Mouse (Mus musculus) stomach, embryonic 14.5 days (tissue): ENCODE data around the gene Ppp1r9a. TPM values are rescaled to one million over a fixed set of nuclear protein-coding genes. Genes with fewer than 3 reads are reported as not detected.

Experiments used
- ATAC-seq: fragments of 200-750 bp; cut with Nextera tagmentation; 2 replicates; pipeline ENCODE4 v1.8.0; 2017; ENCODE audit warnings: low read depth, moderate TSS enrichment; ENCODE audit not compliant: insufficient number of reproducible peaks, insufficient read depth, low FRiP score
- H3K27ac ChIP-seq: fragments of 300-500 bp; sonication (generic); 2 replicates; pipeline ENCODE4 v1.5.1; 2014; ENCODE audit warnings: mild to moderate bottlenecking, low read length, moderate library complexity, mixed read lengths
- H3K27me3 ChIP-seq: fragments of 300-500 bp; sonication (generic); 2 replicates; pipeline ENCODE4 v1.6.1; 2014; ENCODE audit warnings: low read length, control low read depth, mixed read lengths; ENCODE audit not compliant: control insufficient read depth, insufficient read depth
- H3K36me3 ChIP-seq: fragments of 300-500 bp; sonication (generic); 2 replicates; pipeline ENCODE4 v1.6.1; 2014; ENCODE audit warnings: mild to moderate bottlenecking, control low read depth, low read length, moderate library complexity, mixed read lengths; ENCODE audit not compliant: control insufficient read depth, insufficient read depth
- H3K4me1 ChIP-seq: fragments of 300-500 bp; sonication (generic); 2 replicates; pipeline ENCODE4 v1.6.1; 2014; ENCODE audit warnings: low read length, control low read depth, mixed read lengths; ENCODE audit not compliant: control insufficient read depth, insufficient read depth
- H3K4me2 ChIP-seq: fragments of 300-500 bp; sonication (generic); replicated peaks from 2 replicates; pipeline ENCODE4 v1.6.1; 2014; ENCODE audit warnings: low read depth, low read length, control low read depth
- H3K4me3 ChIP-seq: fragments of 300-500 bp; sonication (generic); 2 replicates; pipeline ENCODE4 v1.5.1; 2014; ENCODE audit warnings: low read depth, low read length, control low read depth
- H3K9ac ChIP-seq: fragments of 300-500 bp; sonication (generic); replicated peaks from 2 replicates; pipeline ENCODE4 v1.6.1; 2014; ENCODE audit warnings: low read depth, mild to moderate bottlenecking, control low read depth, low read length, moderate library complexity, mixed read lengths
- H3K9me3 ChIP-seq: fragments of 300-500 bp; sonication (generic); 2 replicates; pipeline ENCODE4 v1.6.1; 2016; ENCODE audit warnings: low read depth, low read length, control low read depth; ENCODE audit not compliant: control insufficient read depth
- WGBS: fragments of 180-500 bp; shearing (Covaris S2); extraction: QIAGEN DNeasy Blood & Tissue Kit; methylation state at CpG from one replicate; pipeline ENCODE4 v1.1.7; 2014; 5-methylcytosine and 5-hydroxymethylcytosine counted together
- polyA plus RNA-seq: library from polyadenylated mRNA; unstranded; fragments of >200 nt; fragmentation: Nextera tagmentation; extraction: Ambion mirVana; gene quantifications from 2 replicates; pipeline ENCODE4 v1.2.1, GENCODE M21; 2014

Gene Ppp1r9a
- polyA plus RNA-seq, 1 experiment from 2014 or later = 36.3 TPM

- WGBS = 79% methylated on average over 6 of the region's 6 CpGs
- H3K4me1 ChIP-seq = no peaks in the 10 kb centered on the region
- no peak overlapping the region for H3K4me2 ChIP-seq
- H3K27ac ChIP-seq = no peak overlapping the region
- H3K9ac ChIP-seq = no peak overlapping the region
- H3K27me3 ChIP-seq = no peaks in the 10 kb centered on the region
- H3K36me3 ChIP-seq = no peaks in the 10 kb centered on the region; the same call in 1 of the 2 replicates
- H3K9me3 ChIP-seq = no peaks in the 10 kb centered on the region
- ATAC-seq = no peak
- no peak overlapping the region for H3K4me3 ChIP-seq
Measured at GRCm38 (mm10) chr6:5154786-5155185, 252.1 kb downstream of the Ppp1r9a start.

- ATAC-seq = peak; percentile 56; the same call in 1 of the 2 replicates
- no peaks in the 10 kb centered on the region; the same call in 1 of the 2 replicates for H3K36me3 ChIP-seq
- no peak overlapping the region for H3K4me3 ChIP-seq
- H3K4me1 ChIP-seq = no peaks in the 10 kb centered on the region
- H3K27me3 ChIP-seq = no peaks in the 10 kb centered on the region
- WGBS = 90% methylated on average over 1 of the region's 1 CpGs
- no peak overlapping the region for H3K4me2 ChIP-seq
- H3K9ac ChIP-seq = no peak overlapping the region
- H3K9me3 ChIP-seq = no peaks in the 10 kb centered on the region
- H3K27ac ChIP-seq = no peak overlapping the region
Measured at GRCm38 (mm10) chr6:5155313-5155927, 252.7 kb downstream of the Ppp1r9a start.

DNA sequence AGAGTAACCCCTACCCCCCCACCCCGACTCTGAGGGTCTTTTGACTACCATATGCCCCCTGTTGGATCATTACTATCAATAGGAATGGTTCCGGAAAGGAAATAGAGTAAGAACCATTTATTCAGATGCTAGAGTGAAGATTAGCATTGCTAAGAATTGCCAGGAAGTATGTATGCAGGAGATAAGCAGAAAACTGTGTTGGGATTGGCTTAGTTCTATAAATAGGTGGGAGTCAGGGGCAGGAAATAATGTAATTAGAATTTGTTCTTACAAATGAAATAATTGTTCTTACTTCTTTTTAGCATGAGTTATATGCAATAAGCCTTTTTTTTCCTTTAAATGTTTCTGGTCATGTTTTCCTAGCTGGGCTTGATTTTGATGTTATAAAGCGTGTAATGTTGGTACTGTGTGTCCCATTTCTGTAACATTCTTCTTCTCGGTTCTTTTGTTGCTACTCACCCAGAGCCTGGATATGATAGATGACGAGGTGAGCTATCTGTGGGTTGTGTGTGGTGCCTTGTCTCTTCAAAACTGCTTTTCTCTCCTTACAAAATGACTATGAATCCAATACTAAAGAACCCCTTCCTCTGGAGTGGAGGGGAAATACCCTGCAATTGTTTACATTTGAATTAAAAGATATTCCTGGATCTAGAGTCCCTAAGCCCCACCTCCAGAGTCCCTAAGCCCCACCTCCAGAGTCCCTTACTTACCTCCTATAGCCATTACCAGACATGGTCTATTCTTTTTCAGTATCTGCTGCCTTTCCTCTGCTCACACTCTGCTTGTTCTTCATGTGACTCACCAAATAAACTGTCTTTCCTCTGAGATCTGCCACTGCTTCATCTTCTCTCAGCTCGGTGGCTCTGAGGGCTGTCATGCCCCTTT is 254.1 kb downstream of the Ppp1r9a start:
- WGBS = 82% methylated on average over 6 of the region's 6 CpGs
- 0 out of 2 replicates have a peak, but pooled peaks cover 4% of the 10 kb centered on the region for H3K4me1 ChIP-seq
- H3K9ac ChIP-seq = no peak overlapping the region
- no peaks in the 10 kb centered on the region for H3K27me3 ChIP-seq
- H3K36me3 ChIP-seq = no peaks in the 10 kb centered on the region; the same call in 1 of the 2 replicates
- ATAC-seq = no peak
- H3K4me2 ChIP-seq = no peak overlapping the region
- H3K4me3 ChIP-seq = no peak overlapping the region
- no peaks in the 10 kb centered on the region for H3K9me3 ChIP-seq
- H3K27ac ChIP-seq = no peak overlapping the region

DNA sequence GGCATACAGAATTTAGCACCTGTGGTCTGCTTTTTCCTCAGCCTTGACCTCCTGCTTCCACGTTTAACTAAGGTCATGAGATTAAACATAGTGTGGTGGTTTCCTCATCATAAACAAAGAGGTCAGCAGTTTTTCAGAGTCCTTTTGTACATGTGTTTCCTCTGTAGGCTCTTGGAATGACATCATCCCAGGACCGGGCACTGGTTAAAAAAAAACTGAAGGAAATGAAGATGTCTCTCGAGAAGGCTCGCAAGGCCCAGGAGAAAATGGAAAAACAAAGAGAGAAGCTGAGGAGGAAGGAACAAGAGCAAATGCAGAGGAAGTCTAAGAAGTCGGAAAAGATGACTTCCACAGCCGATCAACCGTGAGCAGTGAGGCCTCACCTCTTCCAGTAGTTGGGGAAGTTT is 256.7 kb downstream of the Ppp1r9a start:
- ATAC-seq = no peak
- no peak overlapping the region for H3K4me3 ChIP-seq
- no peaks in the 10 kb centered on the region for H3K27me3 ChIP-seq
- H3K9me3 ChIP-seq = no peaks in the 10 kb centered on the region
- H3K27ac ChIP-seq = no peak overlapping the region
- no peaks in the 10 kb centered on the region; the same call in 1 of the 2 replicates for H3K36me3 ChIP-seq
- no peak overlapping the region for H3K9ac ChIP-seq
- H3K4me1 ChIP-seq = 0 out of 2 replicates have a peak, but pooled peaks cover 4% of the 10 kb centered on the region
- WGBS = 85% methylated on average over 7 of the region's 7 CpGs
- no peak overlapping the region for H3K4me2 ChIP-seq

DNA sequence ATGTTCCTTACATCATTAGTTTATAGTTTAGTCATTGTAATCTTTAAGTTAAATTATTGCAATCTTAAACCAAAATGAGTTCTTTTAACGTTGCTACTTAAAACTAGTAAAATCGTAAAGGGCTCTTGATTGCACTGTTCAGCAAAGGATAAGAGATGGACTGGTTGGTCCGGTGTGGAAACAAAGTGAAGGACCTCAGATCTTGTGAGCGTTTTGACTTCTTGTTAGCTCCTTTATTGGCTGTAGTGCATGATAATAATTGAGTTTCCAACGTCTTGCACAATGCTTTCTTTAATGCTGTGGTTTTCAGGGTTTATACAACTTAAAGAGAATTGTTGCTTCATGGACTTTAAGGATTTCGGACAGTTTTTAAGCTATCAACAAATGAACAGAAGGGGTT is 259.3 kb downstream of the Ppp1r9a start:
- H3K4me2 ChIP-seq = no peak overlapping the region
- no peak overlapping the region for H3K9ac ChIP-seq
- ATAC-seq = no peak
- no peaks in the 10 kb centered on the region for H3K27me3 ChIP-seq
- H3K36me3 ChIP-seq = no peaks in the 10 kb centered on the region; the same call in 1 of the 2 replicates
- no peak overlapping the region for H3K27ac ChIP-seq
- H3K4me3 ChIP-seq = no peak overlapping the region
- H3K4me1 ChIP-seq = 0 out of 2 replicates have a peak, but pooled peaks cover 4% of the 10 kb centered on the region
- 61% methylated on average over 6 of the region's 6 CpGs for WGBS
- H3K9me3 ChIP-seq = no peaks in the 10 kb centered on the region

DNA sequence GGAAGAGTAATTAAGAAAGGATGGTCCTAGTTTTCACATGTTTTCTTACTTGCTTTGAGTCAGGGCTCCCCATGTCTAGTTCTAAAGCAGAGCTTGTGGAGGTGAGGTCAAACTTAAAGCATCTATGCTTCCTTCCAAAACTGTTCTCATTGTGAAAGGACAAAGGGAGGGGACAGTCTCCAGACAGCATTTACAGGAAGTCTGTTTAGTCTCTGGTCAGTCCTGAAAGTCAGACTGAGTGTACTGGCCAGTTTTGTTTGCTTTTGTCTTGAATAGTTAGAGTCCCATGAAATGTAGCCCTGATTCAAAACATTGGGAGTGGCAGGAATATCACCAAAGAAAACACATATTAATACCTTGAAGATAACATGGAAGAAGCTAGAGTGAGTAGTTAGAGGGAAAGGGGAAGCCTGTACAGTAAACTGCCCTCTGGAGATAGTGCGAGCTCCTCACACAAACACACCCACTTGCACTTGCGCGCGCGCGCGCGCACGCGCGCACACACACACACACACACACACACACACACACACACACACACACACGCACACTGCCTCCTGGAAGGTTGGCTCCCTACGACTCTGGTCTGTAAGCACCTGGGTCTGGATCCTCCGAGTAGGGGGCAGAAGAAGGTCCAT is 260.9 kb downstream of the Ppp1r9a start:
- H3K36me3 ChIP-seq = no peaks in the 10 kb centered on the region; the same call in 1 of the 2 replicates
- WGBS = 96% methylated on average over 14 of the region's 14 CpGs
- no peaks in the 10 kb centered on the region for H3K27me3 ChIP-seq
- no peak for ATAC-seq
- no peaks in the 10 kb centered on the region for H3K9me3 ChIP-seq
- no peak overlapping the region for H3K4me2 ChIP-seq
- 0 out of 2 replicates have a peak, but pooled peaks cover 4% of the 10 kb centered on the region for H3K4me1 ChIP-seq
- no peak overlapping the region for H3K4me3 ChIP-seq
- H3K27ac ChIP-seq = no peak overlapping the region
- no peak overlapping the region for H3K9ac ChIP-seq

GRCm38 (mm10) chr6:5164855-5165254 is 262.1 kb downstream of the Ppp1r9a start:
- 75% methylated on average over 9 of the region's 9 CpGs for WGBS
- no peak overlapping the region for H3K4me3 ChIP-seq
- H3K4me1 ChIP-seq = 0 out of 2 replicates have a peak, but pooled peaks cover 4% of the 10 kb centered on the region
- H3K27me3 ChIP-seq = no peaks in the 10 kb centered on the region
- no peak overlapping the region for H3K9ac ChIP-seq
- H3K27ac ChIP-seq = no peak overlapping the region
- no peak overlapping the region for H3K4me2 ChIP-seq
- no peak for ATAC-seq
- no peaks in the 10 kb centered on the region for H3K9me3 ChIP-seq
- H3K36me3 ChIP-seq = no peaks in the 10 kb centered on the region; the same call in 1 of the 2 replicates

DNA sequence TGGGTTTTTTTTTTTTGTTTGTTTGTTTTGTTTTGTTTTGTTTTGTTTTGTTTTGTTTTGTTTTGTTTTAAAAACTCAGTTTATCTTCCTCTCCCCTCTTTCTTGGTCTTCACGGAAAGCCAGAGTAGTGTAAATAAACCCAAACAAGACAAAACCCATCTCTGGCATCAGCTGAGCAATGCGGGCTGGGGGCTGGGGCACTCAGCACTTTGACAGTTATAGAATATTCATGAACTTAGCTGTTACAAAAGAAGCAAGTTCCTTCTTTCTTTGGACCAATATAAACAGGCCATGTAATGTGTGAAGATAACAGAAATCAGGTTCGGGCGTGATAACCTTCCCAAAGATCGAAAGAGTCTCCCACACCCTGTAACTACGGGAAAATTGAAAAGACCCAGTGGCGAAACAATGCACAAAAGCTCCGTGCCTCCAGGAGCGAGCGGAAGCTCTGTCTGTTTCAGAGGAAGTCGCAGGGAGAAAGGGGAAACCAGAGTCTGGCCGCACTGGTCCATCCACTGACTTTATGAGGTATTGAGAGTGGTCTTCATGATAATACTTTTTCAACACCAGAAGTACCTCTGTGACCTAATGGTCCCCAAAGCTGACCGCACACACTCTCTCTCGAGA is 264.4 kb downstream of the Ppp1r9a start:
- Histone ChIP-seq H3K4me2 (no peak overlapping the region), H3K27me3 (no peaks in the 10 kb centered on the region), H3K4me3 (no peak overlapping the region), H3K36me3 (no peaks in the 10 kb centered on the region), H3K4me1 (no peaks in the 10 kb centered on the region), H3K9me3 (no peaks in the 10 kb centered on the region), H3K27ac (no peak overlapping the region), H3K9ac (no peak overlapping the region)
- 53% methylated on average over 14 of the region's 14 CpGs for WGBS
- ATAC-seq = no peak
